Mouse (Mus musculus): ENCODE measurements around the gene Arhgap8.
A peak's percentile ranks its signal among the peaks of the same experiment; 100 is the strongest.

GRCm38 (mm10) chr15:84800132-84800531 is 80.3 kb downstream of the Arhgap8 start:
- TF ChIP-seq CTCF (IDR thresholded peaks at IDR 0.05; ENCODE audit: low read depth) (peak; percentile 54), EP300 (IDR thresholded peaks at IDR 0.05; ENCODE audit: low read depth) (no peak)
